Mouse (Mus musculus) bone marrow macrophage, adult 2 months (primary cell): ENCODE data around the gene Msi1. TPM values are rescaled to one million over a fixed set of nuclear protein-coding genes. Genes with fewer than 3 reads are reported as not detected.
A peak's percentile ranks its signal among the peaks of the same experiment; 100 is the strongest.
"Not testable (repeated sequence)": the region's sequence is repeated elsewhere in the genome, so short reads cannot be mapped to it uniquely, and the experiment has no call there.

Experiments
- H3K27ac ChIP-seq: 2 replicates; pipeline ENCODE4 v1.5.1; 2012; ENCODE audit warnings: low read depth, low read length; ENCODE audit not compliant: insufficient read depth
- H3K4me1 ChIP-seq: 2 replicates; pipeline ENCODE4 v1.6.1; 2012; ENCODE audit warnings: low read length; ENCODE audit not compliant: control insufficient read depth, insufficient read depth
- H3K4me3 ChIP-seq: 2 replicates; pipeline ENCODE4 v1.5.1; 2012; ENCODE audit warnings: mild to moderate bottlenecking, low read length, moderate library complexity; ENCODE audit not compliant: insufficient read depth
- CTCF ChIP-seq: IDR thresholded peaks from 2 replicates; pipeline ENCODE4 v1.5.1; 2012; ENCODE audit warnings: low read depth, mild to moderate bottlenecking, low read length, moderate library complexity
- POLR2A ChIP-seq: IDR thresholded peaks from 2 replicates; pipeline ENCODE4 v1.6.1; 2012; ENCODE audit warnings: mild to moderate bottlenecking, low read depth, low read length, borderline replicate concordance
- polyA plus RNA-seq: library from polyadenylated mRNA; stranded (reverse); fragments of >200 nt; gene quantifications from 2 replicates; pipeline ENCODE4 v1.2.4, GENCODE M21; 2012; ENCODE audit not compliant: missing spikeins, insufficient read depth, insufficient read length

The Msi1 gene
- polyA plus RNA-seq, 1 experiment = not detected

- 0 out of 2 replicates have a peak, but pooled peaks have one; percentile 15 for TF ChIP-seq CTCF
- H3K27ac ChIP-seq, H3K4me3 ChIP-seq, H3K4me1 ChIP-seq: not testable (repeated sequence)
Measured at GRCm38 (mm10) chr5:115442663-115443062, 13.3 kb downstream of the Msi1 start.

GRCm38 (mm10) chr5:115444130-115444529, 14.7 kb downstream of the Msi1 start:
- no peak for TF ChIP-seq POLR2A
- TF ChIP-seq CTCF = no peak
- H3K4me1 ChIP-seq = no peaks in the 10 kb centered on the region
- H3K27ac ChIP-seq = no peak overlapping the region
- no peak overlapping the region for H3K4me3 ChIP-seq

- TF ChIP-seq CTCF = no peak
- no peak for TF ChIP-seq POLR2A
- Histone ChIP-seq H3K27ac (no peak overlapping the region), H3K4me3 (no peak overlapping the region), H3K4me1 (no peaks in the 10 kb centered on the region)
Measured at GRCm38 (mm10) chr5:115447108-115447507, 17.7 kb downstream of the Msi1 start.

- Histone ChIP-seq H3K4me3 (no peak overlapping the region), H3K27ac (no peak overlapping the region), H3K4me1 (no peaks in the 10 kb centered on the region)
- TF ChIP-seq CTCF (no peak), POLR2A (no peak)
Measured at GRCm38 (mm10) chr5:115449247-115449646, 19.8 kb downstream of the Msi1 start.

- no peaks in the 10 kb centered on the region for H3K4me1 ChIP-seq
- H3K4me3 ChIP-seq = no peak overlapping the region
- no peak overlapping the region for H3K27ac ChIP-seq
- TF ChIP-seq POLR2A (no peak), CTCF (no peak)
Measured at GRCm38 (mm10) chr5:115450410-115451317, 21.3 kb downstream of the Msi1 start.

GRCm38 (mm10) chr5:115454422-115455090, 25.2 kb downstream of the Msi1 start:
- no peak overlapping the region for H3K27ac ChIP-seq
- H3K4me3 ChIP-seq = no peak overlapping the region
- no peak for TF ChIP-seq POLR2A
- no peak for TF ChIP-seq CTCF
- H3K4me1 ChIP-seq = no peaks in the 10 kb centered on the region

- no peak overlapping the region for H3K4me3 ChIP-seq
- TF ChIP-seq POLR2A = no peak
- TF ChIP-seq CTCF = no peak
- H3K27ac ChIP-seq = no peak overlapping the region
- no peaks in the 10 kb centered on the region for H3K4me1 ChIP-seq
Measured at GRCm38 (mm10) chr5:115455838-115456237, 26.4 kb downstream of the Msi1 start.

- no peak for TF ChIP-seq POLR2A
- no peak for TF ChIP-seq CTCF
- H3K4me3 ChIP-seq = no peak overlapping the region
- no peaks in the 10 kb centered on the region for H3K4me1 ChIP-seq
- no peak overlapping the region for H3K27ac ChIP-seq
Measured at GRCm38 (mm10) chr5:115458918-115459317, 29.5 kb downstream of the Msi1 start.

GRCm38 (mm10) chr5:115464408-115465115, 35.2 kb downstream of the Msi1 start:
- Histone ChIP-seq H3K4me1 (no peaks in the 10 kb centered on the region), H3K27ac (no peak overlapping the region), H3K4me3 (no peak overlapping the region)
- no peak for TF ChIP-seq POLR2A
- TF ChIP-seq CTCF = no peak
